Mouse (Mus musculus) gastrocnemius, postnatal 14 days (tissue): Measurements from ENCODE around the gene Tmem221. TPM values are rescaled to one million over a fixed set of nuclear protein-coding genes. Genes with fewer than 3 reads are reported as not detected.

Experiments used
- DNase-seq: peaks from one replicate; pipeline ENCODE4 v3.0.0; 2021; ENCODE audit warnings: mixed read lengths
- intact Hi-C: fragments of 180-260 bp; cut with DNase I; formaldehyde crosslinking; loops from one replicate; pipeline ENCODE4 v1.15.1; 2025; ENCODE audit warnings: low total_unique reads
- total RNA-seq, 2 experiments: library from RNA; stranded (reverse); gene quantifications; 2 replicates each; pipeline ENCODE4 v1.2.3; 2021

Gene Tmem221
- total RNA-seq, 2 experiments from 2014 or later, result 0.21 TPM; not detected in 1

- intact Hi-C loops, result no loop called here
- no peak for DNase-seq
Measured at GRCm38 (mm10) chr8:71580201-71580600, 21.5 kb upstream of the Tmem221 start.

GRCm38 (mm10) chr8:71579476-71579875 is 20.8 kb upstream of the Tmem221 start:
- DNase-seq, result peak; percentile 68
- intact Hi-C loops, result no loop called here

- DNase-seq, result no peak
- intact Hi-C loops, result no loop called here
Measured at GRCm38 (mm10) chr8:71579009-71579408, 20.3 kb upstream of the Tmem221 start.

- intact Hi-C loops, result no loop called here
- DNase-seq, result no peak
Measured at GRCm38 (mm10) chr8:71577856-71578387, 19.3 kb upstream of the Tmem221 start.

GRCm38 (mm10) chr8:71575020-71575419 is 16.3 kb upstream of the Tmem221 start:
- no peak for DNase-seq
- intact Hi-C loops, result no loop called here

- DNase-seq, result no peak
- intact Hi-C loops, result no loop called here
Measured at GRCm38 (mm10) chr8:71574426-71574825, 15.8 kb upstream of the Tmem221 start.

GRCm38 (mm10) chr8:71572847-71573633 is 14.4 kb upstream of the Tmem221 start:
- intact Hi-C loops, result no loop called here
- peak; percentile 72 for DNase-seq

- no peak for DNase-seq
- intact Hi-C loops, result no loop called here
Measured at GRCm38 (mm10) chr8:71572077-71572476, 13.4 kb upstream of the Tmem221 start.

- DNase-seq, result peak; percentile 87
- intact Hi-C loops, result no loop called here
Measured at GRCm38 (mm10) chr8:71570291-71570954, 11.8 kb upstream of the Tmem221 start.

- DNase-seq, result peak; percentile 80
- intact Hi-C loops, result no loop called here
Measured at GRCm38 (mm10) chr8:71569366-71570290, 11.0 kb upstream of the Tmem221 start.

DNA sequence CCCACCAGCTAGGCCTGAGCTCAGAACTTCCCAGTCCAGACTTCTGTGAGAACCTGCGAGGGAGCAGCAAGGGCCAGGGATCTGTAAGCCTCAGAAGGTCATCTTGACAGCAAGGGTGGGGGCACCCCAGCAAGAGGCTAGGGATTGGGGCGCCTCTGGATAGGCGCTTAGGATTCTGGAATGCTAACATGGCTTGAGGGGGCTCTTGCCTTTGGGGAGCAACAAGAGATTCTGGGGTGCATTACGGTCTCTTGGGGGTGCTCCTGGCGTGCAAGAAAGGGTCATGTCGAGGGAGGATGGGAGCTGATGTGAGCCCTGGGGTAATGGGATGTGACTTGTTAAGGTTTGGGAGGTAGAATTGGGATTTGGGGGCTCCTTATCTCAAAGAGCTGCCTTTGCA is 10.3 kb upstream of the Tmem221 start:
- intact Hi-C loops, result no loop called here
- no peak for DNase-seq

DNA sequence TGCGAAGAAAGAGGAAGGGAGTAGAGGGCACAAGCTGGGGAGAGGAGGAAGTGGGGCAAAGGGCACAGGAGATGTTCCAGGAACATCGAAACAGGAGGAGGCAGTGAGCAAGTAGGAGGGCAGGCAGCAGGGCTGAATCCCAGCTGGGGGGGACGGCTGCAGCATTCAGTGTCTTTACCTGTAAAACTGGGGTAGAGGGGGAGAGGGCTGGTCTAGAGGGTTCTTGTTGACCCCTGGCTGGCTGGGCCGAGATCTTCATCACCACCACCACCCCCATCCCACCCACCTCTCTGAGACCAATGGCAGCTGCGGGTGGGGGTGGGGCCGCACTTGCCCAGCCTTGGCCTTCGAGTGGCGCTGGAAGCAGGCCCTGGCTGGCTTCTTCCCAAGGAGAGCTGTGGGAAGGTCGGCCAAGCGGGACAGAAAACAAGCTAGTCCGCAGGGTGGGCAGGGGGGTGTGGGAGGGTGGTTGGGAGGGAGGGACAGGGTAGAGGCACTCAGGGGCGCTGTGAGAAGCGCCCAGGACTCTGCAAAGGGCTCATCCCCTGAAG is 9.8 kb upstream of the Tmem221 start, which contains the start of gene Slc27a1:
Slc27a1 (plus strand) TSS at position 496 of the 551 bp plus-strand sequence.
- DNase-seq, result peak; percentile 80
- intact Hi-C loops, result no loop called here

DNA sequence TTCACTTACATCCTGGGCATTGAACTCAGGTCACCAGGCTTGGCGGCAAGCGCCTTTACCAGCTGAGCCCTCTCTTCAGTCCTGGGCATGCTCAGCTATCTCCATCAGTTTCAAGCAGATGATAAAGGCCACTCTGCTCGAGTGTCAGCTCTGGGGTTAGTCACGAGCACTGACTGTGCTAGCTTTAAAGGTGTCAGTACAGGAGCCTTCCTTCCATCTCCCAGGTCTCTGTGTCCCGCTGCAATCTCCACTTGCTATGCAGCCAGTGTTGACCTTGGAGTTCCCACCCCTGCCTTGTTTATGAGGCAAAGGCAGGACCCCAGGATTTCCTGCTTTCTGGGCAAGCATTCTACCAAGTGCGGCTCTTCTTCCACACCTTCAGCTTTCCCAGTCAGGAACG is 8.9 kb upstream of the Tmem221 start:
- intact Hi-C loops, result no loop called here

DNA sequence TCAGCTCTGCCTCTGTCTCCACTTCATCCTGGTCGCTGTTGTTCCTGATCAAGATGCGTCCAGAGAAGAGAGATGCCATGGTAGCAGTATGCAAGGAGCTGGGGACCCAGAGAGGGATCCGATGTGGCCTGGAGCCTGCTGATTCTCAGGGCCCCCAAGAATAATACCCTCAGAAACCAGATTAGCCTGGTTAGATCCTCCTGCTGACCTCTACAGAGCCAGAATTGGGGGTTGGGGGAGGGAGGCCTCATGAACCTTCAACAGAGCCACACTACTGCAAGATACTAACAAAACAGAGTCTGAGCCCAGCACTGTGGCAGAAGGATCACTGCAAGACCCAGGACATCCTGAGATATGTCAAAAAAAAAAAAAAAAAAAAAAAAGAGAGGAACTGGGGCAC is 7.8 kb upstream of the Tmem221 start, which contains the start of gene Nxnl1:
Nxnl1 (minus strand) TSS at position 101 of the 400 bp plus-strand sequence.
- intact Hi-C loops, result no loop called here

More for the DNA sequence above, 8.9 kb upstream of the Tmem221 start:
- no peak for DNase-seq

DNA sequence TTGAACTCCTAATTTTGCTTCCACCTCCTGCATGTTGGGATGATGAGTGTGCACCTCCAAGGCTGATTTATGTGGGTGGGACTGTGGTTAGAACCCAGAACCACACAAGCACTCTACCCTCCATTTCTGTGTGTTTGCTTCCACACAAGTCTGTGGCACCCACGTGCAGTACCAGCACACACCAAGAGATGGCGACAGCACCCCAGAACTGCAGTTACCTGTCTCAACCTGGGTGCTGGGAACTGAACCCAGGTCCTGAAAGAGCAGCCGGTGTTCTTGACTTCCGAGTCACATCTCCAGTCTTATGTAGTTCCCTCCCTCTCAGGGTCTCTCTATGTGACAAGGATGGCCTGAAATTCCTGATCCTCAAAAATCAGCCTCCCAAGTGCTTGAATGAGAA is 5.3 kb upstream of the Tmem221 start:
- intact Hi-C loops, result loop anchor here (2.0 kb wide), 2 partner anchors 33 to 97 kb away; partner anchors contain the start of gene Fam129c
- DNase-seq, result no peak

More for the DNA sequence above, 7.8 kb upstream of the Tmem221 start, which contains the start of gene Nxnl1:
- no peak for DNase-seq

DNA sequence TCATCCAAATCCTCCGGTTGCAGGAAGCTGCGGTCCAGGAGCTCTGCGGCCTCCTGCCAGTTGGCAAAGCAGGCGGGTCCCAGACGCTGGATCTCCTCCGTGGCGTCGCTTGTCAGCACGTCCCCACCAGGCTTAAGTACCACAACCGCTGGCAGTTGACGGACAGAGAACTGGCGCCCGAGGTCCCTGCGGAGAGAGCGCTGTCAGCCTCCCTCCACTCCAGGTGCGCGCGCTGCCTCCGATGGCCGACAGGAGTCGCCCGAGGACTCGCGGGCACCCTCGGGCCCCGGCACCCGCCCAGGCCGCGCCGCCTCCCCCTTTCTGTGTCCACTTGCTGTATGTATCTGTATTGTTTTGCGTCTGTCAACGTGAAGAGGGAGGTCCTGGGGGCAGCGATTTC is 4.1 kb upstream of the Tmem221 start:
- intact Hi-C loops, result loop anchor here (2.0 kb wide), 1 partner anchor 34 kb away; the partner anchor contains the start of gene Fam129c

GRCm38 (mm10) chr8:71561401-71561800 is 2.7 kb upstream of the Tmem221 start:
- intact Hi-C loops, result no loop called here

More for the DNA sequence above, 4.1 kb upstream of the Tmem221 start:
- DNase-seq, result peak; percentile 85

DNA sequence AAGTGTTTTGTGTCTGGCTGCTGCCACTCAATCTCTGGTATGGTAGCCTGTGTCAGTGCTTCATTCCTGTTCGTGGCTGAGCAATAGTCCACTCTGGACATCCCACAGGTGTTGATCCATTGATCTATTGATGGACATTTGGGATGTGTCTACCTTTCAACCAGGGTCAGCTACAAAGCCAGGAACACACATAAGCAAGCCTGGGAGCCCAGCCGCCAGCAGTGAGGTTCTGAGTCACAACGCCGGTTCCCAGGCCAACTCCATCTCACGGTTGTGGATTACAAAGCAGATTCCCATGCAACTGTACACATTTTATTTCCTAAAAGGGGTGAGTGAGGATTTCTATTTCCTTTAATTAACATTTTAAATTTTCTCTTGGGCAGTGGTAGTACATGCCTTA is 2.1 kb upstream of the Tmem221 start:
- intact Hi-C loops, result no loop called here
- no peak for DNase-seq

More at GRCm38 (mm10) chr8:71561401-71561800, 2.7 kb upstream of the Tmem221 start:
- no peak for DNase-seq

GRCm38 (mm10) chr8:71560071-71560470 is 1.4 kb upstream of the Tmem221 start:
- intact Hi-C loops, result no loop called here
- no peak for DNase-seq
